Mouse (Mus musculus) retina, postnatal 1 day (tissue): ENCODE measurements around the gene Rtn4ip1.

ENCODE experiments used
- DNase-seq: peaks from one replicate; pipeline ENCODE4 v3.0.0-alpha.2; 2012

Rtn4ip1 gene

DNA sequence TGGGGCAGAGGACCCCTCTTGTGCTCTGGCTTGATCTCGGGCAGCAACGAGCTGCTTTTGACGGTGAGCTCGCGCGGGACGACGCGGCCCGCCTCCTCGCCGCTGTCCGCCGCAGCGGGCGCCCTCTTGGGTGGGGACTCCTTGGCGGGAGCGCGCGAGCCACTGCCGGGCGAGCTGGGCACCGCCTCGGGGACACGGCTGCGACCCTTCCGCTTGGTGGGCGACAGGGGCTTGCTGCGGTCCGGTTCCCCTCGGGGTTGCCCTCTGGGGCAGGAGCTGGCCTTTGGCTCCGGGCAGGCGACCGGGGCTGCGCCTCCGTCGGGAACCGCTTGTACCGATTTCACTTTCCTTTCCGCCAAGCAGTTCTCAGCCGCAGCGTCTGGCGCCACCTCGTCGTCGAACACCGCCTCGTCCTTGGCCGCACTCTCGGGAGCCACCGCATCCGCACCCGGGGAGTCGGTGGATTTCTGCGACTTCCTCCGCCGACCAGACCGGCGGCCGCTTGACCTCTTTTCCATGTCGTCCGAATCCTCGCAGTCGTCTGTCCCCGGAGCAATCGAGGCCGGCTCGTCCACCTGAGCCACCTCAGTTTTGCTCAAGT, 102.0 kb downstream of the Rtn4ip1 start:
- DNase-seq = peak; percentile 61

DNA sequence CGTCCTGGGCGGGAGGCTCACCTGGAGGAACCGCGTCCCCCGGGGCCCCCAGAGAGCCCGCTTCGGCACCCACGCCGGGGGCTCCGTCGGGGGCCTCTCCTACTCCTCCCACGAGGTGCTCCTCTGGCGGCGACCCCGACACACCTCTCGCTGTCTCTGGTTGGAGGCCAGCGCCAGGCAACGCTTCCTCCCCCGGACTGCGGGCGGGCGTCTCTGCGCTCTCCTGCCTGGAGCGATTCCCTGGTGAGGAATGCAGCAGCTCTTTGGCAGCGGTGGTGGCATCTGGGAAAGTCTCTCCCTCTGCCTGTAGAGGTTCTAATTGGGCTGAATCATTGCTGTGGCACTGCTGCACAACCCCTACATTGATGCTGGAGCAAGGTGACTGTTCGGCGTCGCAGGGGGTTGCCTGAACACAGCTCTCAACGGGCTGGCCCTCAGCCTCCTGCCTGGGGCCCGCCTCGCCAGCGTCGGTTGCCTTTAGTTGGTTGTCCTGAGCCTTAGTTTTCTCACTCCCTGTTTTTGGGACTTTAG, 102.7 kb downstream of the Rtn4ip1 start:
- DNase-seq = peak; percentile 51

DNA sequence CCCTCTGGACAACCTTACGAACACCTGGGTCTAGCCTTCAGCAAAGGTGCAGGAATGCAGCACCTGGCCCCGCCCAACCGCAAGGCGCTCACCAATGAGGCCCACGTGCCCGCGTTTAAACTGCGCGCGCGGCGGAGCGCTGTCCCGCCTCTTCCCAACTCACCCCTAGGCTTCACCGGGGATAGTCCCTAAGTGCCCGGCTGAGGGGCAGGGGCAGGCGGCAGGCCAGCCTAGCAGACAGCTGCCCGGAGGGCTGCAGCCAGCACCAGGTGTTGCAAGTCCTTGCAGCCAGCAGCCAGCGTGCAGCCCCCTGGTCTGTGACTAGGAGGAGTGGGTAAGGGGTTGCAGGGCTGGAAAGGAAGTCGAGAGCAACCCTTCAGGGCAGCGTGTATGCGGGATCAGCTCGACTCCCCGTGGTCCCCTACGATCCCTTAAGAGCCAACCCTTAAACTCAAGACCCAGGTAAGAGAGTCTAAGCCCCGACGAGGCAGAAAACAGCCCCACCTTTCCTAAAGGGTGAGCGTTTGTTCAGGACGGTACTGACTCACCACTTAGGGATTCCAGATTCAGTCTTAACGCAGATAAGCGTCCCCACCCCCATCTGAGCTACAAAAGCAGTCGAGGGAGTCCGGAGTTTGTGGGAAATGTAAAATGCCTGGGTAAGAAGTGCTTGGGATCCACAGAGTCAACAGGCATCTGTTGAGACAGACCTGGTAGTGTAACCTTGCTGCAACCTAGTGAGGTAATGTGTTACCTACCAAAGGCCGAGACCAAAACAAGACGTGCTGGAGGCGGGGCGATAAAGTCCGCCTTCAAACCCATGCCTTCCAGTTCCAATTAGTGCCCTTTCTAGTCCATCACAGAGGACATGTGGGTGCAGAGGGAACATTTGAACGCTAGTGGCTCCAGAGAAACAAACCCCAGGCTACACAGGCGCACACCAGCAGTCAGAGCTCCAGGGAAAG, 104.4 kb downstream of the Rtn4ip1 start:
- DNase-seq = peak; percentile 55
